Mouse (Mus musculus): ENCODE results near the gene C1qtnf7. TPM values are rescaled to one million over a fixed set of nuclear protein-coding genes. Genes with fewer than 3 reads are reported as not detected.
A peak's percentile ranks its signal among the peaks of the same experiment; 100 is the strongest.

C1qtnf7 gene
- polyA plus RNA-seq, 1 experiment from 2014 or later = 7.0 TPM

- Histone ChIP-seq H3K4me2 (ENCODE audit: low read length) (peak within 1 kb of the TSS; percentile 72), H3K9ac (ENCODE audit: low read length) (peak within 1 kb of the TSS; percentile 73), H3K27me3 (ENCODE audit: control insufficient read depth, insufficient read depth, low read length) (no peaks in the 10 kb centered on the region), H3K4me1 (ENCODE audit: control insufficient read depth in 2 of 2, insufficient read depth in 2 of 2, low read length in 2 of 2) (peaks cover 12 to 24% of the 10 kb centered on the region in 2 experiments), H3K4me3 (ENCODE audit: control insufficient read depth in 1 of 2, insufficient read depth in 1 of 2, low read depth in 1 of 2, low read length in 2 of 2) (peak within 1 kb of the TSS; percentile 60 to 65), H3K9me3 (ENCODE audit: control insufficient read depth, low read length) (no peaks in the 10 kb centered on the region), H3K27ac (replicated peaks in 1 of 2; ENCODE audit: control insufficient read depth in 1 of 2, insufficient read depth in 1 of 2, low read depth in 2 of 2, low read length in 2 of 2) (peak within 1 kb of the TSS; percentile 98 to 99), H3K36me3 (ENCODE audit: control insufficient read depth, insufficient read depth, low read length) (0 out of 2 replicates have a peak, but pooled peaks cover 5% of the 10 kb centered on the region)
- ATAC-seq (ENCODE audit: insufficient number of reproducible peaks, insufficient read depth, low FRiP score, low read depth) = peak; percentile 81
- WGBS = under 1% methylated on average over 19 of the region's 19 CpGs
Observed at GRCm38 (mm10) chr5:43661997-43662961, 146.9 kb downstream of the C1qtnf7 start, which contains the start of gene Cc2d2a. Cc2d2a (plus strand) TSS chr5:43662346.

GRCm38 (mm10) chr5:43663531-43663930, 148.2 kb downstream of the C1qtnf7 start:
- H3K9ac ChIP-seq (ENCODE audit: low read length) = peak overlapping the region; percentile 73
- 46% methylated on average over 6 of the region's 6 CpGs for WGBS

GRCm38 (mm10) chr5:43665144-43665543, 149.8 kb downstream of the C1qtnf7 start:
- peaks cover 14% of the 10 kb centered on the region; the same call in 1 of the 2 replicates for H3K36me3 ChIP-seq (ENCODE audit: control insufficient read depth, insufficient read depth, low read length)
- peak; percentile 57; the same call in 1 of the 2 replicates for ATAC-seq (ENCODE audit: insufficient number of reproducible peaks, insufficient read depth, low FRiP score, low read depth)
- no peaks in the 10 kb centered on the region for H3K9me3 ChIP-seq (ENCODE audit: control insufficient read depth, low read length)
- H3K9ac ChIP-seq (ENCODE audit: low read length) = peak overlapping the region; percentile 25
- no peak overlapping the region for H3K27ac ChIP-seq (replicated peaks in 1 of 2; ENCODE audit: control insufficient read depth in 1 of 2, insufficient read depth in 1 of 2, low read depth in 2 of 2, low read length in 2 of 2)
- WGBS = 20% methylated on average over 5 of the region's 5 CpGs
- no peaks in the 10 kb centered on the region for H3K27me3 ChIP-seq (ENCODE audit: control insufficient read depth, insufficient read depth, low read length)
- peak overlapping the region; percentile 58 for H3K4me2 ChIP-seq (ENCODE audit: low read length)
- H3K4me1 ChIP-seq (ENCODE audit: control insufficient read depth in 2 of 2, insufficient read depth in 2 of 2, low read length in 2 of 2) = peaks cover 25 to 44% of the 10 kb centered on the region in 2 experiments
- peak overlapping the region; percentile 26 to 27; a peak in 3 of 4 replicates for H3K4me3 ChIP-seq (ENCODE audit: control insufficient read depth in 1 of 2, insufficient read depth in 1 of 2, low read depth in 1 of 2, low read length in 2 of 2)

More at GRCm38 (mm10) chr5:43663531-43663930, 148.2 kb downstream of the C1qtnf7 start:
- peaks cover 21 to 35% of the 10 kb centered on the region in 2 experiments for H3K4me1 ChIP-seq (ENCODE audit: control insufficient read depth in 2 of 2, insufficient read depth in 2 of 2, low read length in 2 of 2)
- no peaks in the 10 kb centered on the region for H3K27me3 ChIP-seq (ENCODE audit: control insufficient read depth, insufficient read depth, low read length)
- peak overlapping the region; percentile 72 for H3K4me2 ChIP-seq (ENCODE audit: low read length)
- 0 out of 2 replicates have a peak, but pooled peaks cover 5% of the 10 kb centered on the region for H3K36me3 ChIP-seq (ENCODE audit: control insufficient read depth, insufficient read depth, low read length)
- H3K9me3 ChIP-seq (ENCODE audit: control insufficient read depth, low read length) = no peaks in the 10 kb centered on the region
- peak overlapping the region in 1 of 2 experiments; percentile 98; a peak in 3 of 4 replicates for H3K27ac ChIP-seq (replicated peaks in 1 of 2; ENCODE audit: control insufficient read depth in 1 of 2, insufficient read depth in 1 of 2, low read depth in 2 of 2, low read length in 2 of 2)
- H3K4me3 ChIP-seq (ENCODE audit: control insufficient read depth in 1 of 2, insufficient read depth in 1 of 2, low read depth in 1 of 2, low read length in 2 of 2) = peak overlapping the region; percentile 5 to 60
- ATAC-seq (ENCODE audit: insufficient number of reproducible peaks, insufficient read depth, low FRiP score, low read depth) = no peak

Other genes with a start within 250 kb of the C1qtnf7 start
- gene Cc2d2a, start 146.8 kb downstream of the C1qtnf7 start, polyA plus RNA-seq (2014; fragmentation: Nextera tagmentation; extraction: Ambion mirVana) = 9.6 and 10.0 TPM in 2 replicates

All from heart, embryonic 14.5 days (tissue).